Mouse (Mus musculus) c-Kit-positive CD71-positive TER-119-positive erythroid progenitor cells, embryonic 14.5 days (primary cell): ENCODE data around the gene Polr2m.

Source experiments
- DNase-seq: peaks from one replicate; pipeline ENCODE4 v3.0.0-alpha.2; 2013; ENCODE audit warnings: low spot score

Gene Polr2m

DNA sequence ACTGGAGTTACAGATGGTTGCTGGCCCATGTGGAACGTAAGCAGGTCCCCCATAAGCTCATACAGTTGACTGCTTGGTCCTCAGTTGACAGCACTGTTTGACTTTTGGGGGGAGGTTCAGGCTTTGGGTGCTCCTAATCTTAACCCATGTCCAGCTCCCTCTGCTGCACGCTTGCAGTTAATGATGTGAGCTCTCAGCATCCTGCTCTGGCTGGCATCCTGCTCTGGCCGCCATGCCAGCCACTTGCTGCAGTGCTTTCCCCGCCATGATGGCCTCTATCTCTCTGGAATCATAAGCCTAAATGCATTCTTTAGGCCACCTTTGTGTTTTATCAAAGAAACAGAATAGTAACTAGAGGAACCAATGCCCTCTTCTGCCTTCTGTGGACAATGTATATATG, 10.2 kb downstream of the Polr2m start:
- DNase-seq: no peak

DNA sequence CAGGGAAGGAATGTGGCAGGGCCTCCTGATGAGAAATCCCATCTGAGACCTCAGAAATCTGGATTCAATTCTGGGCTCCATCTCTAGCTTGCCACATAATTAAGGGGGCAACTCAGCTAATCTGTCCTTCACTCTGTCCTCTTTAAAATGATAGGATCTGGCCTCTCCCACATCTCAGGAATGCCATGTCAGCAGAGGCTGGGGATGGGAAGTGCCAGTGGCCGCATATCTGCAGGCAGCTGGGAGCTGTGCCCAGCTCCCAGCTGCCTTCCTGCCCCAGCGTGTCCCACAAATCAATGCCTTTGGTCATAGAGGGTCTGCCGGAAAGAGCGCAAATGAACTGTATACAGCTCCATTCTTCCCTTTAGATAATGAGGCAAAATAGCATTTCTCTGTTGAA, 18.3 kb downstream of the Polr2m start:
- no peak for DNase-seq

GRCm38 (mm10) chr9:71466111-71466510, 19.6 kb downstream of the Polr2m start:
- DNase-seq: no peak

- DNase-seq: no peak
Measured at GRCm38 (mm10) chr9:71463072-71463667, 22.6 kb downstream of the Polr2m start.

- no peak for DNase-seq
Measured at GRCm38 (mm10) chr9:71456738-71457137, 29.0 kb downstream of the Polr2m start.

GRCm38 (mm10) chr9:71453917-71454316, 31.8 kb downstream of the Polr2m start:
- no peak for DNase-seq

DNA sequence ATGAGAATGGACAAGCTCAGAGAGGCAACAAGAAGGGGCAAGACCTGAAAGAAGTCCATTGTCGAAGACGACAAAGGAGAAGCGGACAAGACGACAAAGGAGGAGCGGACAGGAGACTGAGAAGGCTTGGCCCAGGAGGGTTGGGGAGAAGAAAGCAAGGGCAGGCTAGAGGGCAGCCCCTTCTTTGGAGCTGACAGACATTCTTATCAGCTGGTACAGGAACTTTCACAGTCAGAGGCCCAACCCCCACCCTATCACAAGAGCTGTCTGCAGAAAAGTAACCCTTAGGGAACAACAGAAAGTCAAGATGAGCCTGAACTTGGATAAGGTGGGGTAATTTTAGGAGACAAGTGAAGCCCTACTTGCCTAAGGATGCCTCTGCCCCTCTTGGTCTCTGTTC, 32.4 kb downstream of the Polr2m start:
- DNase-seq: no peak

- DNase-seq: no peak
Measured at GRCm38 (mm10) chr9:71450626-71451025, 35.1 kb downstream of the Polr2m start.

- no peak for DNase-seq
Measured at GRCm38 (mm10) chr9:71447573-71447972, 38.2 kb downstream of the Polr2m start.

- no peak for DNase-seq
Measured at GRCm38 (mm10) chr9:71445308-71445707, 40.4 kb downstream of the Polr2m start.

DNA sequence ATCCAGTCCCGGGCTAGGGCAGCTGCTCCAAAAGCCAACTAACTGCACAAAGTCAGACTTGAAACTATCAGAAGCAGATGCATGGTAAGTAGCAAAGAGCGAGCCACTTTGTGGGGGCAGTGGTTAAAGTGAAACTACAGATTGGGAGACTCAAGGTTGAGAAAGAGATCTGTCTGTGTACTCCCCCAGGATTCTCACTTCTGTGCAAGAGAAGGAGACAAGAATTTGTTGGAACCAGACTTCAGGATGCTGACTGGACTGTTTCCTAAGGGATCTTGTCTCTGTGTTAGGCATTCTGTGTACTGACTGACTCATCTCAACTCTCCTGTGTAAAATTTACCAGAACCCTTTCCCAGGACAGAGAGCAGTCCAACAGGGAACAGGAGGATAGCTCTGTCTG, 47.6 kb downstream of the Polr2m start:
- no peak for DNase-seq
